Mouse (Mus musculus) gastrocnemius, postnatal 25 days (tissue): Measurements from ENCODE around the gene Slc18a3. TPM values are rescaled to one million over a fixed set of nuclear protein-coding genes. Genes with fewer than 3 reads are reported as not detected.

ENCODE experiments used
- DNase-seq: peaks from one replicate; pipeline ENCODE4 v3.0.0; 2022
- total RNA-seq, 2 experiments: library from RNA; stranded (reverse); gene quantifications; 1 replicate in 1 of 2; 2 replicates in 1 of 2; pipeline ENCODE4 v1.2.3; 2021

Slc18a3 gene
- total RNA-seq, 2 experiments from 2014 or later = not detected

DNA sequence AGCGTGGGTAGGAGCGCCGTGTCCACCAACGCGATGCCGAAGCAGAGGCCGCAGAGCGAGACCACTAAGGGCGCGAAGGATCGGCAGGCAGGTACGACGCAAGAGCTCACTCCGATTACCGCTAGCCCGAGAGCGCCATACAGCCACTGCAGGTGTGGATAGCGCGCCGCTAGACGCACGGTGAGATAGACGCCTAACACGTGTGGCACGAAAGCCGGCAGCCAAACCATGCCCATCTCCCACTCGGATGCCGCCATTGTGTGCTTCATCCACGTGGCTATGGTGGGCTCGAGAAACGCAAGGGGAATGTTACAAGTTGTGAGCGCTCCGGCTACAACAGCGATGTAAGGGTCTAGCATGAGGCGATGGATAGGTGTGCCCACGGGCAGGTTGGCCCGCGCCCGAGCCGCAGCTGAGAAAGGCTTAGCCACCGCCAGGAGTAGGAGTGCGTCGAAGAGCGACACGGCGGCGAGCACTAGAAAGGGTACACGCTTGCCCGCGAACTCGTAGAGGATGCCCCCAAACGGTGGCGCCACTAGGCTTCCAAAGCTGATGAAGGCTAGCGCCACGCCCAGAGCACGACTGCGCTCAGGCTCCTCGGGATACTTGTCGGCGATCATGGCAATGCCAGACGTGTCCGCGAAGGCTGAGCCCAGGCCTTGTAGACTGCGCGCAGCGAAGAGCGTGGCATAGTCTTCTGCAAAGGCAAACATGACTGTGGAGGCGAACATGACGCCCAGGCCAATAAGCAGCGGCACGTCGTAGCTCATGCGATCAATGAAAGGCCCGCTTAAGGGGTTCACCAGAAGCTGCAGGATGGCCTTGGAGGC, 1.2 kb downstream of the Slc18a3 start:
- DNase-seq = no peak

DNA sequence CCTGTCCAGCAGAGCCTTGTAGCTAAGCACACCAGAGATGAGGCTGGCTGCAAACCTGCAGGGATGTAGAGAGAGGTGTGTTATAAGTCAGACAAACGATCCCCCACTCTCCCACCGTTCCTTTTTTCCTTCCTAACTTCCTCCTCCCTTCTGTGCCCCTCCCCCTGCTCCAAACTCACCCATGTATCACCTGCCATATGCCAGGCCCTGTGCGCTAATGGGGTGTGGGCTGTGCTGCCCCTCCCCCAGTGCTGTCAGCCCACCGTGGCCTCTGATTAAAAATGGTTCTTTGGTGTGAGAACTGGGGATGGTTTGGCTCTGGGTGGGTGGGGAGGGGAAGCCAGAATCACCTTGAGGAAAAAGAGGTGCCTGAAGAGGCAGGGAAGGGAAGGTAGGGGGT, 12.1 kb downstream of the Slc18a3 start:
- DNase-seq = no peak

DNA sequence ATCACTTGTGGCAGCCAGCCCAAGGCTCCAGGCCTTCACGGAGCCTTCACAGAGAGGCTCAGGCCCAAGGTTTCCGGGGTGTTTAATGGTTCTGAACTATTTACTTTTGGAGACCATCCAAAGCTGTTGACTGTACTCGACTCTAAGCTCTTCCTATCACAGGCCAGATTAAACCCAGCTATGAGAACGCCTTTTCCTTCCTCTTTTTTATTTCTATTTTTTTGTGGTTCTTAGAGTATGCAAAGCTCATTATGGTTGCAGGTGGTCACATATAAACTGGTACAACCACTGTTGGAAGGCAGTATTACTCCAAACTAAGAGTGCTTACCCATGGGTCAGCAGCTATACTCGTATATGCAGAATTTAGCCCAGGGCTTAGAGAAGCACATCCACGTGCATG, 17.7 kb downstream of the Slc18a3 start:
- DNase-seq = no peak

DNA sequence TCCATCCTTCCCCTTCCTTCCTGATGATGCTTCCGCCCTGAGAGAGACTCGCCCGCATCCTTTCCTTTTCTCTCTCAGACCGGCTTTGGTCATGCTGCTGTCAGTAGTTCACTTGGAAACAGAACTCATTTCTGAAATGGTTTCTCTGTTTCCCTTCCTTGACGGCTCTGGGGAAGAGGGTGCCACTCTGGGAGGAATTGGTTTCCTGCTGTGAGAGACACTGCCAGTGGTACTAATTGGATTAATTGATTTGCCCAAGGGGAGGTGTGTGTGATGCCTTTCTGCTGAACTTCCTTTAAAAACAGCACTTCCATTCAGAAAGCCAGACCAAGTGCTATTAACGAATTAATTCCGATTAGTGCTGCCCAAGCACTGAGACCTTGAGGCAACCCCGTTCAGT, 21.2 kb downstream of the Slc18a3 start:
- no peak for DNase-seq

DNA sequence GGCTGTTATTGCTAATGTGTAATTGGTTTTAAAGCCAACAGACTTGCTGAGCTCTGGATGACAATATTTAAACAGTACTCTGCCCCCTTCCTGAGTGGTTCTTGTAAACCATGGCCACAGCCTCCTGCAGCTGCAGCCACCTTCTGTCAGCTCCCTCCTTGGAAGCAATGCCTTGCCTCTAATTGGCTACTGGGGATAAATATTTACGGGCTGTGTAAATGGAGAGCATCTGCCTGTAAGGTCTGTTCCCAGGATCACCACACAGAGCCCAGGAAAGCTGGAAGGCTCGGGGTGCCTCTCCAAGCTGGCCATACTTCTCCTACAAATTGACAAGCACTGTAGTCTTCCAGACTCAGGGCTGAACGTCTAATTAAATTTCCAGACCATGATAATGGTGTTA, 24.9 kb downstream of the Slc18a3 start:
- DNase-seq = no peak

DNA sequence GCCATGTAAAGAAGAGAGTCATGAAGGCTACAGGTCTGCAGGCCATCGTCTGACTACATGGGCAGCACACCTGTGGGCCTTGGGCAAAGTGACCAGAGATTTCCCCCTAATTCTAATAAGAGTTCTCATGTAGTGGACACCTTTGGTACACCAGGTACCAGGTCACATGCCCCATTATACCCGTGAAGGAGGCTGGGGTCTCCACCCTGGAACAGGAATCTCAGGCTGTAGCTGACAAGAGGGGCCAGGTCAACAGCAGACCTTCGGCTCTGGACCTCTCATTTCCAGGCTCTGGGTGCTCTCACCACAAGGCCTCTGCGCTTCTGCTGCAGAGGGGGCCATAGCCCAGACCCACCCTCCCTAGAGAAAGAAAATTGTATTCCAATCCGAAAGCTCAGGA, 25.3 kb downstream of the Slc18a3 start:
- no peak for DNase-seq

DNA sequence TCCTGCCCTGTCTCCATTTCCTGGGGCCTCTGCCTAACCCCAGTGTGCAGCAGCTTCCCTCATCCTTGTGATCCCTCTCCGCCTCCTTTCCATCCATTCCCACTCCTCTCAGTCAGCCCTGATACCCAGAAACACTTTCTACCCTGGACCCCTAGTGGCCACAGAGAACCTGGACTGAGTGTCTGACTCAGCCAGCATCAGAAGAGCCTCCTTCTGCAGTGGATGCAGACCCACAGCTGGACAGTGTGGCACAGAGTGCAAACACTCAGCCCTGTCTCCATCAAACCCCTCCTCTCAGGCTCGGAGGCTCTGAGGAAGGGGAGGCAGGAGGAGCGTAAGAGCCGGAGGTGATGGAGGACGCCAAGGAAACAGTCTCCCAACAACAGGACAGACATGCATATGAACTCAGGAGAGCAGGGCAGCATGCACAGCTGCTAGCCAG, 27.3 kb downstream of the Slc18a3 start:
- DNase-seq = no peak

DNA sequence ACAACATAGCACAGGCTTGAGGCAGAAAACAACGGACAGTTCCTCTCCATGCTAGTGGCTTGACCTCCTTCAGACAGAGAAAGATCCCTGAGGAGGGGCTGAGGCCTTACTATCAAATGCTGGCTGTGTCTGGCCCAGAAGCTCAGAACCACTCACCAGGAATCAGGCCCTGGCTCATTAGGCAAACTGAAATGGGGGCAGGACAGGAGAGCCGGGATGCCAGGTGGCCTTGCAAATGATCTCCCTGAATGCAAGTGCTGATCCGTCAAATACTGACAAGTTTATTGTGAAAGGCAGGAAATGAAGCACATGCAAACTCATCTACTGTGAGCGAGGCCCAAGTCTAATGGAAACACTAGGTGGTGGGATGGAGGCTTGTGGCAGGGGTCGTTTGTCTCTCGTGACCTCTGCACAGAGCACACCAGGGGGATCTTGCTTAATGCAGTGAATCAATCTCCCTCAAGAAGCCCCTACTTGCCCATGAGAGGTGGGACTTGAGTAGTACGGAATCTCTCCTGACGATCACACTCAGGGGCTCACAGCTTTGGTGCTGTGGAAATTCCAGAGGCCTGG, 35.5 kb downstream of the Slc18a3 start:
- DNase-seq = no peak

DNA sequence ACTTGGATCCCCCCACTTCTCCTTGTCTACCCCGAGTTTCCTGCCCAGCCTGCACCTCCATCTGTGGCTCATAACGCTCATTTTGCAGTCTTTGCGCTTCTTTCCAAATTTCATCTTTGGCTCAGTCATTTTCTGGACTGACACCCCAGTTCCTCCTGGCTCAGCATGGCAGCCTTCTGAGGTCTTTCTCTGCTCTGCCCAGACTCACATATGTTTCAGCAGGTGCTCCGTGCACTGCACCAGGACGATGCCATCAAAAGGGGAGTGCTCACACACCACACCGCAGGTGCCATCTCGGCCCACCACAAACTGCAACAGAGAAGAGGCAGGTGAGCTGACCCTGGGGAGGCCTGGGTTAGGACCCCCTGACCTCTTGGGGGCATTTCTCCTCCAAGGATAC, 40.7 kb downstream of the Slc18a3 start:
- no peak for DNase-seq

DNA sequence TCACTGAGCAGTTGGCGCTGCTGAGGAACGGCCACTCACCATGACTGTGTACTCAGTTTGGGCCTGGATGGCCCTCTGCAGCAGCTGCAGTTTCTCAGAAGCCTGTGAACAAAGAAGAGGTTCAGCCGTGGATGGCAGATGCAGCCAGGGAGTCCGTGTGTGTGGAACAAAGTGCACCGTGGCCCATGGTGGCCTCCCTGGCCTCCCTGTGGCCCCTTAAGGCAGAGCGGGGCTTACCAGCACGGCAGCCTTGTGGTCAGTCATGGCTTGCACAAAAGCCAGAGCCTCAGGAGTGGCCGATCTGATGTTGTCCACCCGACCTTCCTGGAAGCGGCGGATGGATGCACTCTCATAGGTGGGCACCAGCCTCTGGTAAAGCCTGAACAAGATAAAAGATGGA, 45.9 kb downstream of the Slc18a3 start:
- no peak for DNase-seq

Other genes starting within 250 kb of the Slc18a3 start
- under 1 TPM; 0.51 to 0.87 TPM for gene Ogdhl, start 142.8 kb downstream of the Slc18a3 start, total RNA-seq
- gene 1700024G13Rik, start 76.5 kb downstream of the Slc18a3 start, total RNA-seq = not detected
- not detected for gene Chat, start 1.1 kb upstream of the Slc18a3 start, total RNA-seq
- gene Ercc6, start 48.7 kb upstream of the Slc18a3 start, total RNA-seq = 1 to 10 TPM; 3.8 to 4.0 TPM
- not detected for gene Prrxl1, start 134.6 kb upstream of the Slc18a3 start, total RNA-seq
- gene 3425401B19Rik, start 220.4 kb upstream of the Slc18a3 start, total RNA-seq = 100 to 1,000 TPM; 269 to 303 TPM